Comparison of ENCODE assay signal across 12 mouse cellular contexts in genomic region chr13:70159604-70160003, GRCm38 (mm10).
DNase-seq lines count a peak whose midpoint lies in the region; ATAC-seq and TF ChIP-seq lines count a peak whose summit lies in the region.
"Had no signal": no experiment of that assay in that cellular context is flagged by ENCODE, and none has a peak within 500 bp of the region (broad histone marks: within the 10 kb centered on the region; RNA-seq: fewer than 3 reads in every experiment).

No protein-coding gene starts in this region.

- no peak for TF ChIP-seq CTCF in left cerebral cortex, adult 2 months (IDR thresholded peaks at IDR 0.05)

- intact Hi-C loops in left cerebral cortex, adult 2 months (cut with DNase I), result loop anchor here (1.0 kb wide), 1 partner anchor 33 kb away; no protein-coding TSS in a partner anchor

- no peaks in the 10 kb centered on the region for H3K9me3 ChIP-seq in intestine, embryonic 16.5 days (ENCODE audit: control insufficient read depth, low read length)
- no peaks in the 10 kb centered on the region for H3K9me3 ChIP-seq in intestine, embryonic 15.5 days
- H3K9me3 ChIP-seq in stomach, embryonic 15.5 days, result no peaks in the 10 kb centered on the region
- H3K9me3 ChIP-seq: neural tube, embryonic 12.5 days had no signal

- H3K27ac ChIP-seq in intestine, embryonic 16.5 days (ENCODE audit: low read length), result no peak overlapping the region
- no peak overlapping the region for H3K27ac ChIP-seq in intestine, embryonic 15.5 days
- no peak overlapping the region for H3K27ac ChIP-seq in left cerebral cortex, adult 2 months
- H3K27ac ChIP-seq in stomach, embryonic 15.5 days, result no peak overlapping the region
- H3K27ac ChIP-seq: liver, embryonic 14.5 days; neural tube, embryonic 12.5 days had no signal

- 58% methylated on average over 6 of the region's 6 CpGs for WGBS in intestine, embryonic 16.5 days
- 53% methylated on average over 6 of the region's 6 CpGs for WGBS in intestine, embryonic 15.5 days
- 52% methylated on average over 6 of the region's 6 CpGs for WGBS in stomach, embryonic 15.5 days

- H3K27me3 ChIP-seq in intestine, embryonic 16.5 days (replicated peaks; ENCODE audit: control insufficient read depth, insufficient read depth, low read length), result no peaks in the 10 kb centered on the region
- H3K27me3 ChIP-seq in intestine, embryonic 15.5 days (replicated peaks), result no peaks in the 10 kb centered on the region
- no peaks in the 10 kb centered on the region for H3K27me3 ChIP-seq in stomach, embryonic 15.5 days (replicated peaks)
- H3K27me3 ChIP-seq: megakaryocyte, embryonic 14.5 days; neural tube, embryonic 12.5 days had no signal

- DNase-seq in frontal cortex, postnatal 14 days (ENCODE audit: low spot score in 2 of 2), result peak; percentile 45 to 49
- peak; percentile 34 to 46 for DNase-seq in left cerebral cortex, adult 2 months (ENCODE audit: extremely low spot score in 1 of 2, low spot score in 2 of 2)
- no peak for DNase-seq in gastrocnemius, postnatal 25 days
- DNase-seq in Muller cell, postnatal 12 days (ENCODE audit: inconsistent ontology term), result no peak
- DNase-seq: cerebellum, postnatal 14 days had no signal

- H3K4me2 ChIP-seq in intestine, embryonic 16.5 days (ENCODE audit: low read depth, low read length), result no peak overlapping the region
- no peak overlapping the region for H3K4me2 ChIP-seq in intestine, embryonic 15.5 days (replicated peaks)
- no peak overlapping the region for H3K4me2 ChIP-seq in stomach, embryonic 15.5 days
- H3K4me2 ChIP-seq: neural tube, embryonic 12.5 days had no signal

- H3K36me3 ChIP-seq in intestine, embryonic 16.5 days (ENCODE audit: control insufficient read depth, insufficient read depth, low read length), result no peaks in the 10 kb centered on the region
- no peaks in the 10 kb centered on the region for H3K36me3 ChIP-seq in intestine, embryonic 15.5 days
- H3K36me3 ChIP-seq in stomach, embryonic 15.5 days, result no peaks in the 10 kb centered on the region
- H3K36me3 ChIP-seq: neural tube, embryonic 12.5 days had no signal

- no peak overlapping the region for H3K9ac ChIP-seq in intestine, embryonic 16.5 days (ENCODE audit: low read depth, low read length)
- no peak overlapping the region for H3K9ac ChIP-seq in intestine, embryonic 15.5 days
- H3K9ac ChIP-seq in stomach, embryonic 15.5 days, result no peak overlapping the region
- H3K9ac ChIP-seq: liver, embryonic 14.5 days; neural tube, embryonic 12.5 days had no signal

- no peak for ATAC-seq in intestine, embryonic 16.5 days
- no peak for ATAC-seq in intestine, embryonic 15.5 days
- peak; percentile 39; the same call in 1 of the 2 replicates for ATAC-seq in stomach, embryonic 15.5 days (ENCODE audit: insufficient read depth, low FRiP score, low read depth)
- no peak for ATAC-seq in activated CD4-positive, CD25-positive, alpha-beta regulatory T cell, adult 4 months

- H3K4me3 ChIP-seq in intestine, embryonic 16.5 days (ENCODE audit: low read length), result peak overlapping the region; percentile 16; the same call in 1 of the 2 replicates
- no peak overlapping the region for H3K4me3 ChIP-seq in intestine, embryonic 15.5 days (replicated peaks)
- H3K4me3 ChIP-seq in left cerebral cortex, adult 2 months, result no peak overlapping the region
- no peak overlapping the region for H3K4me3 ChIP-seq in stomach, embryonic 15.5 days (replicated peaks)
- H3K4me3 ChIP-seq: megakaryocyte, embryonic 14.5 days; neural tube, embryonic 12.5 days had no signal

- no peaks in the 10 kb centered on the region for H3K4me1 ChIP-seq in intestine, embryonic 16.5 days (ENCODE audit: control insufficient read depth, insufficient read depth, low read length)
- H3K4me1 ChIP-seq in intestine, embryonic 15.5 days (replicated peaks), result 0 out of 2 replicates have a peak, but pooled peaks cover 2% of the 10 kb centered on the region
- H3K4me1 ChIP-seq in stomach, embryonic 15.5 days, result 0 out of 2 replicates have a peak, but pooled peaks cover 9% of the 10 kb centered on the region
- H3K4me1 ChIP-seq: megakaryocyte, embryonic 14.5 days had no signal

Comparison
In these comparisons a context has a peak if more than half of its experiments do, and no peak if none do; other contexts are left out.
1. DNase-seq: peak in frontal cortex, postnatal 14 days (2 of 2) and left cerebral cortex, adult 2 months (2 of 2); none in gastrocnemius, postnatal 25 days (single experiment) and Muller cell, postnatal 12 days (single experiment).